Mouse (Mus musculus) brown adipose tissue, adult 24 weeks (tissue): ENCODE data around the gene Ccdc113. TPM values are rescaled to one million over a fixed set of nuclear protein-coding genes. Genes with fewer than 3 reads are reported as not detected.

Experiments used
- H3K27ac ChIP-seq: fragments of 200-500 bp; replicated peaks from 2 replicates; pipeline ENCODE4 v1.5.1; 2012; ENCODE audit warnings: low read depth, mild to moderate bottlenecking, low read length
- H3K4me1 ChIP-seq: fragments of 200-500 bp; 2 replicates; pipeline ENCODE4 v1.6.1; 2012; ENCODE audit warnings: low read length, mixed read lengths; ENCODE audit not compliant: control insufficient read depth, insufficient read depth, insufficient read length
- H3K4me3 ChIP-seq: fragments of 200-500 bp; 2 replicates; pipeline ENCODE4 v1.5.1; 2012; ENCODE audit warnings: low read depth, mild to moderate bottlenecking, low read length, moderate library complexity; ENCODE audit not compliant: insufficient read depth
- polyA plus RNA-seq: library from polyadenylated mRNA; stranded (reverse); fragments of >200 nt; gene quantifications from 2 replicates; pipeline ENCODE4 v1.2.4, GENCODE M21; 2012; ENCODE audit not compliant: missing spikeins, insufficient read depth, insufficient read length

The Ccdc113 gene
- polyA plus RNA-seq, 1 experiment = not detected

DNA sequence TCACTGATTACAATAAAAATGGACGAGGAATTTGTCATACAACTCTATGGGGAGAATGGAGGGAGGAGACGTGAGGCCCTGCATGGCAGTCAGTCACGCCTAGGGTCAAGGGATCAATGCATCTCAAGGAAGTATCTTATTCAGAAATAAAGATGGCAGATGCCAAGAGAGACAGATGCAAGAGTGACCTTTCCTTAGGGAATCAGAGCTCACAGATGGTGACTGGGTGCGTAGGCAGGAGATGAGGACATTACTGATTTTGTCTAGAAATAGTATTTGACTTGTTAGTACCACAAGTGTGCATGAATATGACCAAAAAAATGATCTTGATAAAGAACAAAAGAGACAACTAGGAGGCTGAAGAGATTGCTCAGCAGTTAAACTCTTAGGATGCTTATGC is 21.6 kb upstream of the Ccdc113 start:
- no peak overlapping the region for H3K4me3 ChIP-seq
- no peaks in the 10 kb centered on the region for H3K4me1 ChIP-seq
- H3K27ac ChIP-seq = no peak overlapping the region

DNA sequence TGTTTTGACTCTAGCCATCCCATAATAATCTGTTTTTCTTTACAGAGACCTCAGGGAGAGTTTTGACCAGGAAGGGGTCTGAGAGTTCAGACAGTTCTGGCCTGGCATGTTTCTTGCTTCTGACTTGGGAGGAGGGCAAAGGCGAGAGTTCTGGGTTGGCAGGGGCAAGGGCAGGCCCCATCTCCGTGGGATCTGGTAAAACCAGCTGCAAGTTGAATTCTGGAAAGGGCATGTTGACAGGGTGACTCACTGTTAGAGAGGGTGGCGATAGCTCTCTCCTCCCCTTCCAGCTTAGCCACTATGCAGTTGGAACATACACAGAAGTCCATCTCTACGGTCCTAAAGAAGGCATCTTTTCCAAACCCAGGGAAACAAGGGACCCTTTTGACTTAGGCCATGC is 20.7 kb upstream of the Ccdc113 start:
- Histone ChIP-seq H3K4me3 (no peak overlapping the region), H3K4me1 (no peaks in the 10 kb centered on the region), H3K27ac (no peak overlapping the region)

DNA sequence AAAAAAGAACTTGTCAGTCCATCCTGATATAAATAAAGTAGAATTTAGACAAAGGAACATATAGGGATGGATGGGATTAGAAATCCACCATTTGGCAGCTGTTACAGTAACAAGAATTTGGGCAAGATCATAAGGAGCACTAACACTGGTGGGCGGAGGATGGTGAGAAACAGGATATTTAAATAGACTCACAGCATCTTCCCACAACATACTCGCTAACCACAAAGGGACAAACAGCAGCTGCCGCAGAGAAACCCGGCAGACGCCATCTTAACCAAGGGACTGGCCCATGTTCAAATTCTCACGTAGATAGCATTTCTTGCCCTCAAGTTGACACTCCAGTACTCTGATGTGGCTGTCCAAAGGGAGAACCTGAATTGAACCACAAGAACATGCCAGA is 17.0 kb upstream of the Ccdc113 start:
- Histone ChIP-seq H3K4me3 (no peak overlapping the region), H3K4me1 (no peaks in the 10 kb centered on the region), H3K27ac (no peak overlapping the region)

DNA sequence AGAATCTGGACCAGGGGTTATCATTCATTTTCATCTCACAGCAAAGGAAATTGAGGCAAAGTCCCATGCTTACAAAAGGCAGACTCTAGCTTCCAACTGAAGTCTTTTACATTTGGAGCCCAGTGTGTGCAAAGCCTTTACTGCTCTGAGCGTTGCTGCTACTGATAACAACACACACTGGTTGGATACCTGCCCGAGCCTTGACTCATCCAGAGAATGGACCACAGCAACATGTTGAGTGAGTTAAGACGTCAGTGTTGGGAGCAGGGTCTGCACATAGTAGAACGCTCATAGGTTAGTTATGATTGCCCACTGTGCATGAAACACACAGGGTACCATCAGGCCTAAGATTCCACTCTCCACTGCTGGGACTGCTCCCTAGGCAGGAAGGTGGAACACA is 9.9 kb upstream of the Ccdc113 start:
- Histone ChIP-seq H3K4me1 (no peaks in the 10 kb centered on the region), H3K27ac (no peak overlapping the region)

DNA sequence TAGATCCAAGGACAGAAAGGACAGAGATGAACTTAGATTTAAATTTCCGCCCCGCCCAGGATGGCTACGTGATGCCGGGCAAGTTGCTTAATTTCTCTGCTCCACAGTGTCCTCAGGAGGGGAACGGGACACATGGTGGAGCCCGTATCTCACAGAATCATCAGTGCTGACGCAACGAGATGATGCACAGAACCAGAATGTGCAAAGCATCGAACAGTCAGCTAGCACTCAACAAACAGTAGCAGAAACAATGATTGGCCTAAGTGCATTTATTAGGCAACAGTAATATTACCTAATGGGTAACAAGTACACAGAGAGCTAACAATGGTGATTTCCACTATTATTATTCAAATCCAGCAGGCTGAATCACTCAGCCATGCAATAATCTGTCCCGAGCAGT is 5.7 kb upstream of the Ccdc113 start:
- no peak overlapping the region for H3K4me3 ChIP-seq
- no peaks in the 10 kb centered on the region for H3K4me1 ChIP-seq
- H3K27ac ChIP-seq = no peak overlapping the region

More for the DNA sequence above, 9.9 kb upstream of the Ccdc113 start:
- H3K4me3 ChIP-seq = no peak overlapping the region

DNA sequence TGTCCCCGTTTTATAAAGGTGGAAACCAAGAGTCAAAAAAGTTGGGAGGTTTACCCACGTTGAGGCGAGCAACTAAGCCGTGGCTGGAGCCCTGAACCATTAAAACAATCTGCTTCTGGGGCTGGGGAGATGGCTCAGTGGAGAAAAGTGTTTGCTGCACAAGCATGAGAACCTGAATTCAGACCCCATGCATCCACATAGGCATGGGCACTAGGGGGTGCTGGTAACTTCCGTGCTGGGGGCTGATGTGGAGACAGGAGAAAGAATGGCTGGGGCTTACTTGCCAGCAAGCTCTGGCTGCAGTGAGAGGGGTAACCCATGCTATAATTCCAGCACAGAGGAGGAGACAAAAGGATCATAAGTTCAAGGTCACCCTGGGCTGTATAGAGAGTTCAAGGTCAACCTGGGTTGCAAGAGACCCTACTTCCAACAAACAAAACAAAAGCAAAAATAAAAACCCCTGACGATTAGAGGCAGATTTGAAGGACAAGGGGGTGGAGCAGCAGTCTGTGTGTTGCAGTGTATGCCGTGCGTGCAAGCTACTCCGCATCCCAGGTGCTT is 5.1 kb upstream of the Ccdc113 start:
- Histone ChIP-seq H3K27ac (no peak overlapping the region), H3K4me3 (no peak overlapping the region)

DNA sequence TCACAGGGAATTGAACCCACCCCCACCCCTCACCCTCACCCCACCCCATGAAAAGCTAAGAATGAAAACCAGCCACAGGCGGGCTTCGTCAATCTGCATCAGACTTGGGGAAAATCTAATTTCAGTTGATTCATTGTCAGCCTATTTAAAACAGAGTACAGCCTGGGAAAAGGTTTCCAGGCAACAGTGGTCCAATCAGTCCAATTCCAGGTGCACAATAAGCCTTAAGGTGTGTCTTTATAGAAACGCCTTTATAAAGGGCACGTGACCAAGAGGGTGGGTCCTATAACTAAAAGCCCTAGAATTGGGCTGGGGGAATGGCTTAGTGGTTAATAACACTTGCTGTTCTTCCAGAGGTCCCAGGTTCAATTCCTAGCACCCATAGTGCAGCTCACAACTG is 1.7 kb upstream of the Ccdc113 start:
- Histone ChIP-seq H3K4me3 (no peak overlapping the region), H3K4me1 (no peaks in the 10 kb centered on the region), H3K27ac (no peak overlapping the region)

More for the DNA sequence above, 5.1 kb upstream of the Ccdc113 start:
- H3K4me1 ChIP-seq = no peaks in the 10 kb centered on the region

DNA sequence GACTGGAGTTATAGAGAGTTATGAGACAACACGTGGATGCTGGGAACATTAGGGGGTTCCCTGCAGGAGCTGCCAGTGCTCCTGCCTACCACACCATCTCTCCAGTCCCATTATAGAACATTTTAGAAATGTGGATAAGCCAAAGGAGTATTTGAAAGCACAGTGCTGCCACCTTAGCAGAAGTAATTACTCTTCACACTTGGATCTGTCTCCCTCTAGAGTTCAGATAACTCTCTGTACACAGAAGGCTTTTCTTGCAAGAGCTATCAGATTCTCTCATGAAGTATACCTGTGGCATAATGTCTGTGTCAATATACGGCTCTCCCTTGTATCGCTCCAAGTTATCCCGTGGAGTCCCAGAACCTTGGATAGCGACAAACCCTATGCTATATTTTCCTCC is 5.6 kb downstream of the Ccdc113 start:
- Histone ChIP-seq H3K27ac (no peak overlapping the region), H3K4me3 (no peak overlapping the region), H3K4me1 (no peaks in the 10 kb centered on the region)

DNA sequence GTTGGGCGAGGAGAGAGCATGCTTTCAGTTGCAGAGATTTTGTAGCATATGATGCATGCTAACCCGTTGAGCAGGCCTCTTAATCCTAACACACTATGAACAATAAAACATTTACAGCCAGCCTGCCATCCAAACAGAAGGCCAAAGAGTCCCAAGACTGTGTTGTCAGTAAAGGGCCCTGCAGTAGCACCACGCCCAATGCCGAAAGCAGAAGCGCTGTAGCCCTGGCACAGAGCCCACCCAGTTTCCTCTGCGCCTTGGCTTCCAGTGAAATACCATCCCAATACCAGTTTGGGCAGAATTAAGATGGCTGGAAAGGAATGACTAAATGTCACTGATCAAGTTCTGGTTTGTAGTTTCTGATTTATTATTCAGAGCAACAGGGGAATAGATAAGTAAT is 8.3 kb downstream of the Ccdc113 start:
- Histone ChIP-seq H3K4me1 (no peaks in the 10 kb centered on the region), H3K4me3 (no peak overlapping the region), H3K27ac (no peak overlapping the region)

DNA sequence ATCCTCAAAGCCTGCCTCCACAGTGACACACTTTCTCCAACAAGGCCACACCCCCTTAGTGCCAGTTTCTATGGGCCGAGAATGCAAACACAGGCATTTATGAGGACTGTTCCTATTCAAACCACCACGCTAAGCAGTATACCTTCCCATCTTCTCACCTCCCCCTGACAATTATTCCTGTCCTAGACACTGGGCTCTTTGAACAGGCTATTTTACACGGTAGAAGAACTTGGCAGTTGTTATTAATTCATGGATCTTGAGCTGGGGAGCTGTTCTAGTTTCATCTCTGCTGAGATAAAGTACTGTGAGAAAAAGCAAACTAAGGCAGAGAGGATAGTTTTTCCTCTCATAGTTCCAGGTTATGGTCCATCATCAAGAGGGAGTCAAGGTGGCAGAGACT is 9.2 kb downstream of the Ccdc113 start:
- Histone ChIP-seq H3K27ac (no peak overlapping the region), H3K4me1 (no peaks in the 10 kb centered on the region), H3K4me3 (no peak overlapping the region)

DNA sequence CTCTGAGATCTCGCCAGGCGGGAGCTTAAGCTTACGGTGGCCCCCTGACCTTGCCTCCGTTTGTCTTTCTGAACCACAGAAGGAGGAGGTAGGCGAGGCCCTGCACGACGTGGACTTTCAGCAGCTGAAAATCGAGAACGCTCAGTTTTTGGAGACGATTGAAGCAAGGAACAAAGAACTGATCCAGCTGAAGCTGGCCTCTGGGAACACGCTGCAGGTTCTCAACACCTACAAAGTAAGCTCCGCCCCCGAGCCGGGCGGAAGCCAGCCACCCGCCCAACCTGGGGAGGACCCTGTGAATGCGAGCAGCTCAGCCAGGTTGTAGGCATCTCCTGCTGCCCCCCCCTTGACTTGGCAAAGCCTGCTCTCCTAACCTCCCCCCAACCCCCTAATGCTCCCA is 11.9 kb downstream of the Ccdc113 start:
- H3K4me3 ChIP-seq = no peak overlapping the region
- H3K27ac ChIP-seq = no peak overlapping the region
- H3K4me1 ChIP-seq = no peaks in the 10 kb centered on the region

DNA sequence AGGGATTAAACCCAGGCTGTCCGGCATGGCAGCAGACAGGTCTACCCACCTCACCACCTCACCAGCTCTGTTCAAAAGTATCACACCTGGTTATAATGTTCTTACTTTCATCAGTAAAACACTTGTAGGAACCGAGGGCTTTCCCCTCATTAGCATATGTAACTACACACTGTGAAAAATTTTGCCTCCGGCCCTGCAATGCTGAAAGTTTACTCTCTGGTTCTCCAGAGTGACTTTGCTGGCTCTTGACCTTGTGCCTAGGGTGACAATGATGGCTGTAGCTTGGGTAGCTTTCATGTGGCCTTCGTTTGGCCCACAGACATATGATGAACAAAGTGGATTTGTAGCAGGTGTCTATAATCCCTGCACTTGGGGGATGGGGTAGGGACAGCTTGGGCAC is 13.1 kb downstream of the Ccdc113 start:
- H3K4me1 ChIP-seq = no peaks in the 10 kb centered on the region
- no peak overlapping the region for H3K27ac ChIP-seq
- H3K4me3 ChIP-seq = no peak overlapping the region

DNA sequence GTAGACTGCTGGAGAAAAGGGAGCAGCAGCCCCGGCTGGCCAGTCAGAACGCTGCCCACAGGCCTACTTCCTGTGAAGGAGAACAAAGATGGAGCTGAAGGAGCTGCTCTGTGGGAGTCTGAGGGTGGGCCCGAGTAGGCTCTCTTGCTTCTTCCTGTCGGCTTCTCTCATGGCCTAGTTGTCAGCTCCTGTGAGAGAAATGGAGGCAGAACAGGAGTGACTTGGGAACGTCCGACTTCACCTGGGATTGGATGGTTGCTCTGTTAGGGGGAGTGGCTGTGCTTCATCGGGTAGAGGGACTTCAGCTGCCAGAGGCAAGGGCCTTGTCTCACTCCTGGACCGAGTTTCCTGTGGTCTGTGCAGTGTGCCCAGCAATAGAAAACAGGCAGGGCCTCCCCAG is 14.0 kb downstream of the Ccdc113 start:
- Histone ChIP-seq H3K4me3 (no peak overlapping the region), H3K4me1 (no peaks in the 10 kb centered on the region), H3K27ac (no peak overlapping the region)

DNA sequence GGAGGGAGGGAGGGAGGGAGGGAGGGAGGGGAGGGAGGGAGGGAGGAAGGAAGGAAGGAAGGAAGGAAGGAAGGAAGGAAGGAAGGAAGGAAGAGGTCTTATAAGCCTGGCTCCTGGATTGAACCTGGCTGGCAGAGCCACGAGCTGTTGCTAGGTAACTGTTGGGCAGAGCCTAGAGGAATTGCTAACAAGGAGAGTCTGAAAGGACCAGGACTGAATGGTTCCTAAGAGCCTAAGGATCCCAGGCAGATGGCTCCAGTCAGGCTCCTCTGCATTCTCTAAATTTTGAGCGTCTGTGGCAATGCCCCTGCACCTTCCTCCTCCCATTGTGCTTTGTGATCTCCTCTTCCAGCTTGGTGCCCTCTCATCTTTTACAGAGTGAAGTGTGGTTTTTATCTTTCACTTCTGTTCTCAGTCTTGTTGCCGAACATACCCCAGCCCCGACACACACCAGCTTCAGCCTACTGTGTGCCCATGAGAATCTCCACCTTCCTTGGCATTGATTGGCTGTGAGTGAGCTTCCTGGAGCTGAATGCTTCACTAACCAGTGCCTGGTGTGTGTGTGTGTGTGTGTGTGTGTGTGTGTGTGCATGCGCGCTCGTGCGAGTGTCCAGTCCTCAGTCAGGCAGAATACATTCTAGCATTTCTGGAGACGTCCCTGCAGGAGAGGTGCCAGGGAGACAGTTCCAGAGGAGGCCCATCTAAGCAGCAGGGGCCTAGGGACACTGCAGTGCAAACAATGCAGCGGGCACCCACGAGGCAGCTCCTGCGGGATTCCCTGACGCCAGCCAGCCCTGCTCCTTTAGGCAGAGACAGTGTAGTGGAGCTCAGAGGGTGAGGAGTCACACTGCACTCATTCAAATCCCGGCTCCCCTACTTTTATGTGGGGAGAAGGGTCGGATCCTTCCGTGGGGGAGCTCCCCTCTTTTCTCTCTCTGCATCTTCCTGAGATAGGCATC is 16.3 kb downstream of the Ccdc113 start:
- Histone ChIP-seq H3K4me1 (no peaks in the 10 kb centered on the region), H3K27ac (no peak overlapping the region), H3K4me3 (no peak overlapping the region)

DNA sequence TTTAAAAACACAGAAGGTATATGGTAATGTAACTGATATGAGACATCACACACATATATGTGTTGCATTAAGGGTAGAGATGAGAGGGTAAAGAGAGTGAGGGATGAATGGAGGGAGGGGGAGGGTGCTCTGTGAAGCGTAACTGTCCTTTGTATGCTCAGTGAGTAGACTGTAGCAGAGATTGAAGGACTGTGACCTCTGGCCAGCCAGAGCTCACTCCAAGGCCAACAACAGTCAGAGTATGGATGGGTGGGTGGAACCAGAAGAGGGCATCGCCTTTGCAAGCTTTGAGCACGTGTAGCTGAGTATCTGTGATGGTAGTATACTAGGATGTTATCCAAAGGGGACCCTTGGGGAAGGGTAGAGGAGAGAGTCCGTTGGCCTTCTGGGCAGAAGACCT is 17.7 kb downstream of the Ccdc113 start:
- Histone ChIP-seq H3K27ac (no peak overlapping the region), H3K4me1 (no peaks in the 10 kb centered on the region), H3K4me3 (no peak overlapping the region)

DNA sequence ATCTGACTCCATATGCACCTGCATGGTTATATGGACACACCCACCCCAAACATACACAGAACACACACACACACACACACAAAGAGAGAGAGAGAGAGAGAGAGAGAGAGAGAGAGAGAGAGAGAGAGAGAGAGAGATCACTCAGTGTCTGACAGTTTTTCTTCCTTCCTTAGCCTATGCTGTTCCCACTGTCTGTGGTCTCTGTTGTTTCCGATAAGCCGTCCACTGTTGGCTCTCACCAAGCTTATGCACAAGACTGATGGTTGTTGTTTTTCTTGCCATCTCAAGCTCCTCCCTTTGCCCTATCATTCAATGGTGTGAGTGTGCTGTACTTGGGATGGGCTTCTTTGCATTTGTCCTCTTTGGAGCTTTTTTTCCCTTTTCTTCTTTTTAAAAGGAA is 22.1 kb downstream of the Ccdc113 start:
- H3K4me1 ChIP-seq = no peaks in the 10 kb centered on the region
- H3K27ac ChIP-seq = no peak overlapping the region
- no peak overlapping the region for H3K4me3 ChIP-seq
